8 mouse cellular contexts compared by ENCODE assay signal in genomic region chr16:17759813-17760321, GRCm38 (mm10). TPM values are rescaled to one million over a fixed set of nuclear protein-coding genes. Genes with fewer than 3 reads are reported as not detected.
DNase-seq lines count a peak whose midpoint lies in the region; ATAC-seq and TF ChIP-seq lines count a peak whose summit lies in the region.

No protein-coding gene starts in this region.

- no peaks in the 10 kb centered on the region; the same call in 1 of the 2 replicates for H3K9me3 ChIP-seq in megakaryocyte, embryonic 14.5 days

- DNase-seq in thymus, adult 2 months, result no peak
- DNase-seq in thymus, postnatal 14 days, result no peak
- peak; percentile 49 for DNase-seq in gastrocnemius, postnatal 14 days
- peak; percentile 43 for DNase-seq in induced T-regulatory cell, adult 2 months (ENCODE audit: low read depth)
- peak; percentile 43 to 45 for DNase-seq in left cerebral cortex, postnatal 25 days (ENCODE audit: low spot score in 2 of 2)
- peak; percentile 4 to 14 for DNase-seq in spleen, postnatal 36 days (ENCODE audit: low spot score in 2 of 2)

- 2% methylated on average over 54 of the region's 54 CpGs for WGBS in thymus, adult 2 months

- no peak for TF ChIP-seq CTCF in thymus, adult 2 months (IDR thresholded peaks at IDR 0.05; ENCODE audit: borderline replicate concordance, control insufficient read depth, extremely low read depth, insufficient read depth, low read length, poor library complexity)

- peaks cover 9% of the 10 kb centered on the region for H3K4me1 ChIP-seq in thymus, adult 2 months (replicated peaks; ENCODE audit: control insufficient read depth, insufficient read depth, low read length)
- peaks cover 37% of the 10 kb centered on the region for H3K4me1 ChIP-seq in megakaryocyte, embryonic 14.5 days

- intact Hi-C loops in gastrocnemius, postnatal 14 days (cut with DNase I; ENCODE audit: low total_unique reads), result no loop called here
- intact Hi-C loops in left cerebral cortex, postnatal 25 days (cut with DNase I), result no loop called here

- peak; percentile 31 for ATAC-seq in common myeloid progenitor, adult 5-6 weeks (replicated peaks; ENCODE audit: low read depth, poor library complexity, severe bottlenecking)

- peak overlapping the region; percentile 59 for H3K4me3 ChIP-seq in thymus, adult 2 months (ENCODE audit: control insufficient read depth, insufficient read depth, low read length)
- peak overlapping the region; percentile 91 for H3K4me3 ChIP-seq in megakaryocyte, embryonic 14.5 days (replicated peaks)

- no peaks in the 10 kb centered on the region for H3K27me3 ChIP-seq in thymus, adult 2 months (ENCODE audit: control insufficient read depth, insufficient read depth, low read length)
- H3K27me3 ChIP-seq in megakaryocyte, embryonic 14.5 days (replicated peaks), result peaks cover 44% of the 10 kb centered on the region

- H3K27ac ChIP-seq in thymus, adult 2 months (ENCODE audit: control insufficient read depth, insufficient read depth, low read length), result no peak overlapping the region

- 0 out of 2 replicates have a peak, but pooled peaks have one; percentile 4 for TF ChIP-seq POLR2A in thymus, adult 2 months (IDR thresholded peaks at IDR 0.05; ENCODE audit: control insufficient read depth, extremely low read depth, insufficient read depth, low read length, poor library complexity)

- H3K36me3 ChIP-seq in thymus, adult 2 months (ENCODE audit: control insufficient read depth, insufficient read depth, low read length), result no peaks in the 10 kb centered on the region
- peaks cover 6% of the 10 kb centered on the region for H3K36me3 ChIP-seq in megakaryocyte, embryonic 14.5 days (replicated peaks; ENCODE audit: low read length)

RNA-seq across cellular contexts. Expression of gene Klhl22, which starts 0.4 kb away (rescaled TPM):
- polyA plus RNA-seq in thymus, adult 2 months (2012; rRNA removed), result 72.7 and 75.1 TPM in 2 replicates
- 27.0 and 33.2 TPM in 2 replicates for total RNA-seq in common myeloid progenitor, adult 5-6 weeks (2017)
- 10 to 100 TPM; 17.3 to 19.9 TPM for total RNA-seq in gastrocnemius, postnatal 14 days (2021)
- 100 to 1,000 TPM in 1 of 2 experiments, 10 to 100 TPM in 1; 87.8 to 101 TPM for total RNA-seq in left cerebral cortex, postnatal 25 days (2021)
- 0.65 and 4.0 TPM in 2 replicates for polyA plus RNA-seq in megakaryocyte, embryonic 14.5 days (2012; ENCODE audit: insufficient read depth, low replicate concordance)

RNA-seq across cellular contexts. Expression of gene Med15, which starts 27.2 kb away (rescaled TPM):
- 286 and 308 TPM in 2 replicates for polyA plus RNA-seq in thymus, adult 2 months (2012; rRNA removed)
- total RNA-seq in common myeloid progenitor, adult 5-6 weeks (2017), result 21.4 and 30.8 TPM in 2 replicates
- total RNA-seq in gastrocnemius, postnatal 14 days (2021), result 10 to 100 TPM; 19.8 to 20.9 TPM
- 10 to 100 TPM; 66.3 to 69.1 TPM for total RNA-seq in left cerebral cortex, postnatal 25 days (2021)
- polyA plus RNA-seq in megakaryocyte, embryonic 14.5 days (2012; ENCODE audit: insufficient read depth, low replicate concordance), result 78.5 and 142 TPM in 2 replicates

RNA-seq across cellular contexts. Expression of gene Scarf2, which starts 37.2 kb away (rescaled TPM):
- polyA plus RNA-seq in thymus, adult 2 months (2012; rRNA removed), result 41.0 and 41.2 TPM in 2 replicates
- total RNA-seq in common myeloid progenitor, adult 5-6 weeks (2017), result not detected in 2 replicates
- total RNA-seq in gastrocnemius, postnatal 14 days (2021), result 10 to 100 TPM in 1 of 2 experiments, 1 to 10 TPM in 1; 9.4 to 12.1 TPM
- 1 to 10 TPM; 2.9 to 3.2 TPM for total RNA-seq in left cerebral cortex, postnatal 25 days (2021)
- 0.79 and 1.7 TPM in 2 replicates for polyA plus RNA-seq in megakaryocyte, embryonic 14.5 days (2012; ENCODE audit: insufficient read depth, low replicate concordance)

Comparison
In these comparisons a context has a peak if more than half of its experiments do, and no peak if none do; other contexts are left out.
1. DNase-seq: peak in gastrocnemius, postnatal 14 days (single experiment), induced T-regulatory cell, adult 2 months (single experiment), left cerebral cortex, postnatal 25 days (2 of 2) and spleen, postnatal 36 days (2 of 2); none in thymus, adult 2 months (single experiment) and thymus, postnatal 14 days (single experiment).